Mouse (Mus musculus) C2C12 (cell line): ENCODE data around the gene E2f8.

Experiments
- CEBPB ChIP-seq: IDR thresholded peaks from one replicate; pipeline ENCODE4 v1.6.1; 2011; ENCODE audit warnings: low read depth, mild to moderate bottlenecking, control low read depth, moderate library complexity
- CTCF ChIP-seq: IDR thresholded peaks from one replicate; pipeline ENCODE4 v1.5.1; 2011; ENCODE audit not compliant: control insufficient read depth, insufficient read depth, insufficient read length
- FOSL1 ChIP-seq: IDR thresholded peaks from one replicate; pipeline ENCODE4 v1.8.0; 2011; ENCODE audit warnings: mild to moderate bottlenecking, low read length; ENCODE audit not compliant: poor library complexity, insufficient read depth, severe bottlenecking
- MAX ChIP-seq: IDR thresholded peaks from one replicate; pipeline ENCODE4 v1.6.1; 2011; ENCODE audit warnings: mild to moderate bottlenecking, control low read depth
- MYOD1 ChIP-seq: IDR thresholded peaks from one replicate; pipeline ENCODE4 v1.6.1; 2011; ENCODE audit warnings: low read depth; ENCODE audit not compliant: control insufficient read depth, insufficient read length
- MYOG ChIP-seq: IDR thresholded peaks from one replicate; pipeline ENCODE4 v1.6.1; 2011; ENCODE audit not compliant: control insufficient read depth, insufficient read length; ENCODE audit errors: extremely low read depth
- USF1 ChIP-seq: IDR thresholded peaks from one replicate; pipeline ENCODE4 v1.6.1; 2011; ENCODE audit warnings: low read depth, mild to moderate bottlenecking, control low read depth, moderate library complexity

DNA sequence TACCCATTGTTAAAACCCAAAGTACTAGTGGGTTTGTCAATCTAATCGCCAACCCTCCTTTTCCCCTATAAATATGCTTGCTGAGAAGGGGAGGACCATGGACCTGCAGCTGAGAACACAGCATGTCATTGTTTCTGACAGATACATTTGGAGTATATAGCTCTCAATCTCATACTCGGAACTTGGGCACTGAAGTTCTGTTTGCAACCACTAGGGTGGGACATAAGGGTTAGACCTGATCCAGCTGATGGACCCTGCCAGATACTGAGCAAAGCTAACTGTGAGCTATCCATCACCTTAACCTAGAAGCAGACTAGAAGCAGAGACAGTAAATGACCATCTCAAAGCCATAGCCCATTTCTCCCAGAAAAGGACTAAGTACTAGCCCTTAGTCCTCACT lies 43.0 kb downstream of the E2f8 start:
- TF ChIP-seq CTCF (no peak), MAX (no peak), MYOG (no peak), FOSL1 (no peak), USF1 (no peak), MYOD1 (no peak), CEBPB (no peak)
